Mouse (Mus musculus) cortical plate, adult 2 months (tissue): Measurements from ENCODE around the gene Krt18.

Experiments used
- CTCF ChIP-seq: fragments of 200-500 bp; IDR thresholded peaks from 2 replicates; pipeline ENCODE4 v1.5.1; 2011; ENCODE audit warnings: mild to moderate bottlenecking, control low read depth, low read length; ENCODE audit not compliant: insufficient read depth; ENCODE audit errors: extremely low read depth
- POLR2A ChIP-seq: fragments of 200-500 bp; IDR thresholded peaks from 2 replicates; pipeline ENCODE4 v1.6.1; 2011; ENCODE audit warnings: mild to moderate bottlenecking, low read length, control low read depth; ENCODE audit not compliant: insufficient read depth; ENCODE audit errors: extremely low read depth

DNA sequence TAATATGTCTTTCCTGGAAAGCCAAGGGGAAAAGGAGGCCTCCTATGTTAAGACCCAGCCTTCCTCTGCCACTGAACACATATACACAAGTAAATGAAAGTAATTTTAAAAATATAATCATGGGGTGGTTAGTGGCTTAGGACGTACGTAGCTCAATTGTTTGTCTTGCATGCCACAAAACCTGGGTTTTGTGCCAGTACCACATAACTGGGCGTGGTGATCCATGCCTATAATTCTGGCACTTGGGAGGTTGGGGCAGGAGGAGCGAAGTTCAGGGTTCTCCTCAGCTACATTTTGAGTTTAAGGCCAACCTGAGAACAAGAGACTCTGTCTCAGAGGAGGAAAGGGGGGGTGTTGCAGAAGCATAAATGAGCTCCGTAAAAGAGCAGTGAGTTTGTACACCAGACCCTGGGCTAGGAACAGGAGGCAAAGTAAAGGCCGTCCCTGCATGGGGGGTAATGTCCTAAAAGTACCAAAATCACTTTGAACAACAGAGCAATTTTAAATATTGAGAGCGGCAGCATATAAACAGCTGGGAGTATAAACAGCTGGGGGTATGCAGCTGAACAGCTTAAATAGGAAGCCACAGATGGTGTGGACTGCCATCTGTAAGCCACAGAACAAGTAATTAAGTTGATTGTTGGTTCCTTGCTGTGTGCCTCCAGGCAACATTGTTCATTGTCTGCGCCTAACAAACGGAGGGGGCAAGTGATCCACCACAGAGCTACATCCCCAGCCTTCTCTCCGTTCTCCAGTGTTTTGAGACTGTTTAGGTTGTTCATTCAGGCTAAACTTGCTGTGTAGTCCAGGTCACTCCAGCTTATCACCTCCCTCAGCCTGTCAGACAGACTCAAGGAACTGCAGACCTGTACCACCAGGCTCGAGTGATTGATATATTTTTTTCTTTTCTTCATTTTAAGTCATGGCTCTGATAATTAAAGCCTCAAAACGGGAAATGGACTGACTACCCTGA is 20.6 kb upstream of the Krt18 start:
- TF ChIP-seq POLR2A (no peak), CTCF (no peak)
